Mouse (Mus musculus) liver, embryonic 13.5 days (tissue): ENCODE data around the gene Eme2. TPM values are rescaled to one million over a fixed set of nuclear protein-coding genes. Genes with fewer than 3 reads are reported as not detected.
A peak's percentile ranks its signal among the peaks of the same experiment; 100 is the strongest.

Experiments used
- ATAC-seq: fragments of 200-750 bp; cut with Nextera tagmentation; 2 replicates; pipeline ENCODE4 v1.8.0; 2017; ENCODE audit warnings: low read depth, mild to moderate bottlenecking, moderate number of reproducible peaks, moderate library complexity
- DNase-seq: peaks from one replicate; pipeline ENCODE4 v3.0.0; 2022
- H3K27ac ChIP-seq: fragments of 300-500 bp; sonication (generic); 2 replicates; pipeline ENCODE4 v1.5.1; 2015; ENCODE audit warnings: moderate library complexity, mild to moderate bottlenecking, inconsistent platforms
- H3K27me3 ChIP-seq: fragments of 300-500 bp; sonication (generic); 2 replicates; pipeline ENCODE4 v1.6.1; 2015; ENCODE audit warnings: mild to moderate bottlenecking, inconsistent platforms
- H3K36me3 ChIP-seq: fragments of 300-500 bp; sonication (generic); 2 replicates; pipeline ENCODE4 v1.6.1; 2015; ENCODE audit warnings: mild to moderate bottlenecking, inconsistent platforms
- H3K4me1 ChIP-seq: fragments of 300-500 bp; sonication (generic); replicated peaks from 2 replicates; pipeline ENCODE4 v1.6.1; 2015; ENCODE audit warnings: inconsistent platforms
- H3K4me2 ChIP-seq: fragments of 300-500 bp; sonication (generic); 2 replicates; pipeline ENCODE4 v1.6.1; 2015; ENCODE audit warnings: inconsistent platforms, mild to moderate bottlenecking, moderate library complexity
- H3K4me3 ChIP-seq: fragments of 300-500 bp; sonication (generic); replicated peaks from 2 replicates; pipeline ENCODE4 v1.5.1; 2015; ENCODE audit warnings: mild to moderate bottlenecking, inconsistent platforms
- H3K9ac ChIP-seq: fragments of 300-500 bp; sonication (generic); 2 replicates; pipeline ENCODE4 v1.6.1; 2015; ENCODE audit warnings: mild to moderate bottlenecking, inconsistent platforms
- H3K9me3 ChIP-seq: fragments of 300-500 bp; sonication (generic); replicated peaks from 2 replicates; pipeline ENCODE4 v1.6.1; 2016; ENCODE audit warnings: inconsistent platforms
- WGBS: fragments of 180-500 bp; shearing (Covaris S2); methylation state at CpG from one replicate; pipeline ENCODE4 v1.1.7; 2015; ENCODE audit not compliant: insufficient replicate concordance; 5-methylcytosine and 5-hydroxymethylcytosine counted together
- polyA plus RNA-seq: library from polyadenylated mRNA; unstranded; fragments of >200 nt; fragmentation: Nextera tagmentation; extraction: Ambion mirVana; gene quantifications from 2 replicates; pipeline ENCODE4 v1.2.1, GENCODE M21; 2015

Gene Eme2
- polyA plus RNA-seq, 1 experiment from 2014 or later, result 13.8 TPM

DNA sequence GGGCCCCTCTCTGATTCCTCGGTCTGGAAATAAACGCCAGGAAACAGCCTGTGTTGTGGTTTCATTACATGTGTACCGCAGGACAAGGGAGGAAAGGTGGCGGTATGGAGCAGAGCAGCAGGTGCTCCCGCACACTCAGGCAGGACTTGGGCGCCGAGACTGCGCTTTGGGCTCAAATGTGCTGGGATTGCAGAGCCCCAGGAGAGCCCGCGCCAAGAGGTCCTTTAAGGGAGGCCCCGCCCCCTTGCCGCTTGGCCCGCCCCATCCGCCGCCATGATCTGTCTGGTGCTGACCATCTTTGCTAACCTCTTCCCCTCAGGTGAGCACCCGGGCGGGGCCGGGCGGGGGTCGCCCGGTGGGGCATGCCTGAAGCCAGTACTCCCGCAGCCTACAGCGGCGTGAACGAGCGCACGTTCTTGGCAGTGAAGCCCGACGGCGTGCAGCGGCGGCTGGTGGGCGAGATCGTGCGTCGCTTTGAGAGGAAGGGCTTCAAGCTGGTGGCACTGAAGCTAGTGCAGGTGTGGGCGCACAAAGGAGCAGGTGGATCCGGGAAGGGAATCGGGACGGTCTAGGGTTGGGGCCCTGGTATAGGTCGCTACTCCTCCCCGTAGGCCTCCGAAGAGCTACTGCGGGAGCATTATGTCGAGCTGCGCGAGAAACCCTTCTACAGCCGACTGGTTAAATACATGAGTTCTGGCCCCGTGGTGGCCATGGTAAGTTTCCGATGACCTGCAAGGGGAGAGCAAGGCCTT lies 1.5 kb upstream of the Eme2 start, which contains the start of gene Nme3:
Nme3 (plus strand) TSS at position 260 of the 752 bp plus-strand sequence.
- peak; percentile 77 for ATAC-seq

GRCm38 (mm10) chr17:24895571-24896240 lies 819 bp upstream of the Eme2 start:
- 5% methylated on average over 23 of the region's 23 CpGs for WGBS
- H3K36me3 ChIP-seq, result peaks cover 73% of the 10 kb centered on the region
- peak overlapping the region; percentile 96 for H3K4me2 ChIP-seq
- no peaks in the 10 kb centered on the region for H3K27me3 ChIP-seq
- H3K9ac ChIP-seq, result peak overlapping the region; percentile 95
- peak; percentile 4; the same call in 1 of the 2 replicates for ATAC-seq
- peak overlapping the region; percentile 95 for H3K4me3 ChIP-seq
- H3K27ac ChIP-seq, result peak overlapping the region; percentile 90
- no peaks in the 10 kb centered on the region for H3K9me3 ChIP-seq
- DNase-seq, result no peak
- H3K4me1 ChIP-seq, result peaks cover 59% of the 10 kb centered on the region

More for the DNA sequence above, 1.5 kb upstream of the Eme2 start, which contains the start of gene Nme3:
- Histone ChIP-seq H3K4me3 (peak within 1 kb of the TSS; percentile 95), H3K4me1 (peaks cover 59% of the 10 kb centered on the region), H3K36me3 (peaks cover 73% of the 10 kb centered on the region), H3K9ac (peak within 1 kb of the TSS; percentile 95), H3K27me3 (no peaks in the 10 kb centered on the region), H3K4me2 (peak within 1 kb of the TSS; percentile 96), H3K9me3 (no peaks in the 10 kb centered on the region), H3K27ac (peak within 1 kb of the TSS; percentile 90)
- WGBS, result under 1% methylated on average over 50 of the region's 50 CpGs
- DNase-seq, result peak; percentile 73

- Histone ChIP-seq H3K4me2 (peak overlapping the region; percentile 96), H3K27ac (peak overlapping the region; percentile 90), H3K36me3 (peaks cover 73% of the 10 kb centered on the region), H3K9me3 (no peaks in the 10 kb centered on the region), H3K27me3 (no peaks in the 10 kb centered on the region), H3K9ac (peak overlapping the region; percentile 95), H3K4me1 (peaks cover 62% of the 10 kb centered on the region), H3K4me3 (peak overlapping the region; percentile 95)
- 6% methylated on average over 31 of the region's 31 CpGs for WGBS
- DNase-seq, result no peak
- peak; percentile 26 for ATAC-seq
These were observed 559 bp downstream of the Eme2 start for GRCm38 (mm10) chr17:24894061-24894994.

- H3K4me1 ChIP-seq, result peaks cover 66% of the 10 kb centered on the region
- peak overlapping the region; percentile 95 for H3K9ac ChIP-seq
- ATAC-seq, result no peak
- H3K9me3 ChIP-seq, result no peaks in the 10 kb centered on the region
- peaks cover 73% of the 10 kb centered on the region for H3K36me3 ChIP-seq
- WGBS, result 94% methylated on average over 2 of the region's 2 CpGs
- peak overlapping the region; percentile 95 for H3K4me3 ChIP-seq
- no peak for DNase-seq
- no peaks in the 10 kb centered on the region for H3K27me3 ChIP-seq
- H3K27ac ChIP-seq, result 0 out of 2 replicates have a peak overlapping the region, but pooled peaks have one; percentile 90
- peak overlapping the region; percentile 96 for H3K4me2 ChIP-seq
These were observed 1.6 kb downstream of the Eme2 start for GRCm38 (mm10) chr17:24893276-24893675.

DNA sequence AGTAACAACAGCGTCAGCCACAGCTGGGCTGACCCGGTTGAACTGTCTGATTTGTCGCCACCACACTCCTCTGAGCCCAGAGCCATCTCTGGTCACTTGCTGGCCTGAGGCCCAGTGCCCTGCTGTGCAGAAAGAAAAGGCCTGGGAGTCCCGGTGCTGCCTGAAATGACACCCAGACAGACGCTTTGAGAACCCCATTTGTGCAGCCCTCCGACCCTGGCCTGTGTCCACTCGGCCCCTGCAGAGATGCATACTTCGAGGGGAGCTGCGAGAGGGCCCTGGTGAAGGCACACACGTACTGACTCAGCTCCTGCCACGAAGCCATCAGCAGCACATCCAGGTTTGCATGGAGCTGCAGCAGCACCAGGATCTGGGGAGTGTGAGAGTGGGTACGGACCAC lies 2.1 kb downstream of the Eme2 start:
- Histone ChIP-seq H3K27me3 (no peaks in the 10 kb centered on the region), H3K4me2 (no peak overlapping the region; the same call in 1 of the 2 replicates), H3K9me3 (no peaks in the 10 kb centered on the region), H3K4me3 (no peak overlapping the region), H3K36me3 (peaks cover 68% of the 10 kb centered on the region), H3K9ac (no peak overlapping the region), H3K4me1 (peaks cover 66% of the 10 kb centered on the region), H3K27ac (0 out of 2 replicates have a peak overlapping the region, but pooled peaks have one; percentile 1)
- DNase-seq (no peak), ATAC-seq (no peak)
- 84% methylated on average over 12 of the region's 12 CpGs for WGBS

DNA sequence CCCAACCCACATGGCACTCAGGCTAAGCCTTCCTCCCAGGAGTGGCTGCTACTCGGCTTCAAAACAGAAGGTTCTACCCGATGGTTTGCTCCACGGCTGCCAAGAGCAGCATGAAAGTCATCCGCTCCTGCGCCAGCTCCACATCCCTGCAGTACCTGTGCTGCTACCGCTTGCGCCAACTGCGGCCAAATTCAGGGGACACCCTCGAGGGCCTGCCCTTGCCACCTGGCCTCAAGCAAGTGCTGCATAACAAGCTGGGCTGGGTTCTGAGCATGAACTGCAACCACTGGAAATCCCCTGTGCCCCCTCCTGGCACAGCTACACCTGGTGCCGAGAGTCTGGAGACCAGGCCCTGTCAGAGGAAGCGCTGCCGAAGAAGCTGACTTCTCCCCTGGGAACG lies 3.6 kb downstream of the Eme2 start:
- H3K4me1 ChIP-seq, result peaks cover 62% of the 10 kb centered on the region
- H3K4me3 ChIP-seq, result no peak overlapping the region
- H3K27ac ChIP-seq, result peak overlapping the region; percentile 48; the same call in 1 of the 2 replicates
- H3K4me2 ChIP-seq, result no peak overlapping the region
- 87% methylated on average over 13 of the region's 13 CpGs for WGBS
- ATAC-seq (no peak), DNase-seq (no peak)
- no peaks in the 10 kb centered on the region for H3K27me3 ChIP-seq
- peaks cover 57% of the 10 kb centered on the region for H3K36me3 ChIP-seq
- no peak overlapping the region for H3K9ac ChIP-seq
- no peaks in the 10 kb centered on the region for H3K9me3 ChIP-seq

- Histone ChIP-seq H3K27ac (peak overlapping the region; percentile 40), H3K27me3 (no peaks in the 10 kb centered on the region), H3K9ac (0 out of 2 replicates have a peak overlapping the region, but pooled peaks have one; percentile 31), H3K4me2 (no peak overlapping the region), H3K4me3 (no peak overlapping the region), H3K9me3 (no peaks in the 10 kb centered on the region), H3K4me1 (peaks cover 57% of the 10 kb centered on the region), H3K36me3 (peaks cover 57% of the 10 kb centered on the region)
- no peak for ATAC-seq
- WGBS, result 85% methylated on average over 19 of the region's 19 CpGs
- DNase-seq, result no peak
These were observed 4.5 kb downstream of the Eme2 start for GRCm38 (mm10) chr17:24890151-24891092.

DNA sequence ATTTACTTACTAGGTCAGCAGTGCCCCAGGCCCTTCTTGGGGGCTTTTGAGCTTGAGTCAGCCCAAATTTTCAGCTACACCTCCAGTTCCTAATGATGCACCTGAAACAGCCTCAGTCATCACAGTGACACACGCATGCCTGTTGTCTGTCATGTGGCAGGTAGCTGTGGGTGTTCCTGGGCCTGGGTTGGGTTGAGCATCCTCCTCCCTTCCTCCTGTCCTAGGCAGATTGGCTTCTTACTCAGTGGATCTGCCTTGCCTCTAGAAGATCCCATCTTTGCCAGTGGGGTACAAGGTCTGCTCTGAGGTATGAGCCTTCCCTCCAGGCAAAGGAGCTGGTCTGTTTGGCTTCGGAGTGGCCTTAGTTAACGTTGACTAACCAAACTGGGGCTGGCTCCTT lies 6.0 kb downstream of the Eme2 start:
- Histone ChIP-seq H3K9ac (peak overlapping the region; percentile 98; the same call in 1 of the 2 replicates), H3K27ac (peak overlapping the region; percentile 93), H3K4me1 (peaks cover 64% of the 10 kb centered on the region), H3K4me2 (peak overlapping the region; percentile 93), H3K36me3 (peaks cover 69% of the 10 kb centered on the region), H3K27me3 (no peaks in the 10 kb centered on the region), H3K9me3 (no peaks in the 10 kb centered on the region), H3K4me3 (peak overlapping the region; percentile 99)
- no peak for ATAC-seq
- DNase-seq, result no peak
- 75% methylated on average over 3 of the region's 3 CpGs for WGBS

GRCm38 (mm10) chr17:24887291-24888080 lies 7.4 kb downstream of the Eme2 start:
- peaks cover 69% of the 10 kb centered on the region for H3K36me3 ChIP-seq
- ATAC-seq, result no peak
- peak overlapping the region; percentile 98 for H3K9ac ChIP-seq
- DNase-seq, result no peak
- H3K4me1 ChIP-seq, result peaks cover 58% of the 10 kb centered on the region
- no peaks in the 10 kb centered on the region for H3K27me3 ChIP-seq
- peak overlapping the region; percentile 99 for H3K4me3 ChIP-seq
- peak overlapping the region; percentile 93 for H3K27ac ChIP-seq
- peak overlapping the region; percentile 93 for H3K4me2 ChIP-seq
- 57% methylated on average over 18 of the region's 18 CpGs for WGBS
- no peaks in the 10 kb centered on the region for H3K9me3 ChIP-seq
